Mouse (Mus musculus): ENCODE results near the gene Sema7a. TPM values are rescaled to one million over a fixed set of nuclear protein-coding genes. Genes with fewer than 3 reads are reported as not detected.

Sema7a gene
- polyA plus RNA-seq, 1 experiment from 2014 or later: 6.9 TPM

DNA sequence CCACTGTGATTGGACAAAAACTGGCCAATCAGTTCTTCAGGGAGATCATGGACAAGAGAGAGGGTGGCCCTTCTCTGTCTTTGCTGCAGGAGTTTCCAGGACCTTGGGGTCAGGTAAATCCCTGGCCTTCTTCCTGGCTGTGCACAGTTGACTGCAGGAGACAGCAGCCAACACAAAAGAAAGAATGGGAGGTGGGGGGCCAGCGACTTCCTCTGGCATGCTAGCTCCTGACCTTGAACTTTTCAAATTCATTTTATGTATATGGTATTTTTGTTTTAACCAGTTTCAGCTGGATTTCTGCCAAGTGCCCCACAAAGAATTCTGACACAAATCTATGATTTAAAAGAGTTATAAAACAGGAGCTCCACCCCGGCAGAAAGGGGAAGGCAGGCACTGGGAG is 63.4 kb downstream of the Sema7a start:
- Histone ChIP-seq H3K27me3 (replicated peaks; ENCODE audit: control insufficient read depth, insufficient read depth, low read length) (no peaks in the 10 kb centered on the region), H3K9ac (ENCODE audit: low read depth, low read length) (no peak overlapping the region), H3K4me1 (replicated peaks; ENCODE audit: control insufficient read depth, insufficient read depth, low read length) (no peaks in the 10 kb centered on the region), H3K36me3 (ENCODE audit: control insufficient read depth, insufficient read depth) (no peaks in the 10 kb centered on the region), H3K4me2 (replicated peaks; ENCODE audit: low read depth) (no peak overlapping the region), H3K4me3 (ENCODE audit: low read depth, low read length) (no peak overlapping the region), H3K9me3 (ENCODE audit: control insufficient read depth) (no peaks in the 10 kb centered on the region), H3K27ac (ENCODE audit: low read depth, low read length) (no peak overlapping the region)
- WGBS: 6% methylated on average over 2 of the region's 2 CpGs
- ATAC-seq: no peak
- TF ChIP-seq CTCF (IDR thresholded peaks at IDR 0.05; ENCODE audit: low read depth): no peak

- no peak for TF ChIP-seq CTCF (IDR thresholded peaks at IDR 0.05; ENCODE audit: low read depth)
- no peak for ATAC-seq
- Histone ChIP-seq H3K27ac (ENCODE audit: low read depth, low read length) (no peak within 1 kb of the TSS), H3K27me3 (replicated peaks; ENCODE audit: control insufficient read depth, insufficient read depth, low read length) (no peaks in the 10 kb centered on the region), H3K9ac (ENCODE audit: low read depth, low read length) (no peak within 1 kb of the TSS), H3K9me3 (ENCODE audit: control insufficient read depth) (no peaks in the 10 kb centered on the region), H3K4me3 (ENCODE audit: low read depth, low read length) (no peak within 1 kb of the TSS), H3K4me1 (replicated peaks; ENCODE audit: control insufficient read depth, insufficient read depth, low read length) (no peaks in the 10 kb centered on the region), H3K4me2 (replicated peaks; ENCODE audit: low read depth) (no peak within 1 kb of the TSS), H3K36me3 (ENCODE audit: control insufficient read depth, insufficient read depth) (no peaks in the 10 kb centered on the region)
- WGBS: 82% methylated on average over 16 of the region's 16 CpGs
Measured at GRCm38 (mm10) chr9:58005753-58006461, 66.0 kb downstream of the Sema7a start, which contains the start of gene Cyp11a1. Cyp11a1 (plus strand) TSS chr9:58006411.

- no peak for ATAC-seq
- no peaks in the 10 kb centered on the region for H3K27me3 ChIP-seq (replicated peaks; ENCODE audit: control insufficient read depth, insufficient read depth, low read length)
- no peaks in the 10 kb centered on the region for H3K4me1 ChIP-seq (replicated peaks; ENCODE audit: control insufficient read depth, insufficient read depth, low read length)
- no peak overlapping the region for H3K9ac ChIP-seq (ENCODE audit: low read depth, low read length)
- no peak overlapping the region for H3K4me3 ChIP-seq (ENCODE audit: low read depth, low read length)
- H3K27ac ChIP-seq (ENCODE audit: low read depth, low read length): no peak overlapping the region
- no peaks in the 10 kb centered on the region for H3K36me3 ChIP-seq (ENCODE audit: control insufficient read depth, insufficient read depth)
- 76% methylated on average over 12 of the region's 12 CpGs for WGBS
- no peak for TF ChIP-seq CTCF (IDR thresholded peaks at IDR 0.05; ENCODE audit: low read depth)
- H3K4me2 ChIP-seq (replicated peaks; ENCODE audit: low read depth): no peak overlapping the region
- H3K9me3 ChIP-seq (ENCODE audit: control insufficient read depth): no peaks in the 10 kb centered on the region
Measured at GRCm38 (mm10) chr9:58008336-58009014, 68.6 kb downstream of the Sema7a start.

DNA sequence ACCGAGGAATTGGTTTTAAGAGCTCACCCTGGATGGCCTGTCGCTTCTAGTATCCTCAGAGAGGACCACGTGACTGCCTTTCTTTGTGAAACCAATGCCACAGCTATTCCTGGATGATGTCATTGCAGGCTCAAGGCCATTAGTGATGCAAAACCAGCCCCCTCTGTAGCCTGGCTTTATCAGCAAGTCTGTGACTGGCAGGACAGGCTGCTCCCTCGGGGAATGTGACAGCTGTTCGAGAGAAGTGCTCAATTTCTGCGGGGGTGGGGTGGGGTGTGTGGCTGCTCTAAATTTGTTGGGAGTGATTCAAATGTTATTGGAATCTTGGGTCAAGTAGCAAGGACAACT is 69.1 kb downstream of the Sema7a start:
- Histone ChIP-seq H3K9me3 (ENCODE audit: control insufficient read depth) (no peaks in the 10 kb centered on the region), H3K9ac (ENCODE audit: low read depth, low read length) (no peak overlapping the region), H3K27ac (ENCODE audit: low read depth, low read length) (no peak overlapping the region), H3K4me2 (replicated peaks; ENCODE audit: low read depth) (no peak overlapping the region), H3K36me3 (ENCODE audit: control insufficient read depth, insufficient read depth) (no peaks in the 10 kb centered on the region), H3K4me1 (replicated peaks; ENCODE audit: control insufficient read depth, insufficient read depth, low read length) (no peaks in the 10 kb centered on the region), H3K27me3 (replicated peaks; ENCODE audit: control insufficient read depth, insufficient read depth, low read length) (no peaks in the 10 kb centered on the region), H3K4me3 (ENCODE audit: low read depth, low read length) (no peak overlapping the region)
- TF ChIP-seq CTCF (IDR thresholded peaks at IDR 0.05; ENCODE audit: low read depth): no peak
- no peak for ATAC-seq
- 15% methylated on average over 6 of the region's 6 CpGs for WGBS

DNA sequence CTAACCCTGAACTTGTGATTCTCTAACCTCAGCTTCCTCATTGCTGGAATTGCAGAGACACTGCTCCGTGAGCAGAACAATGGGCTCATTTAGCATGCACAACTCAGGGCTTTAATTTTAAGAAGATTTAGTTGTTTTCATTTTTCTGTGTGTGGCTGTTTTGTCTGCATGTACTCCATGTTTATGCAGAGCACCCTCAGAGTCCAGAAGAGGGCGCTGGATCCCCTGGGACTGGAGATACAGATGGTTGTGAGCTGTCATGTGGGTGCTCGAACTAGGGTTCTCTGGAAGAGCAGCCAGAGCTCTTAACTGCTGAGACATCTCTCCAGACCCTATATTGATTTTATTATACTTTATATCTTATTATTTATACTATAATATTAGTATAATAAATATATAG is 69.7 kb downstream of the Sema7a start:
- H3K36me3 ChIP-seq (ENCODE audit: control insufficient read depth, insufficient read depth): no peaks in the 10 kb centered on the region

DNA sequence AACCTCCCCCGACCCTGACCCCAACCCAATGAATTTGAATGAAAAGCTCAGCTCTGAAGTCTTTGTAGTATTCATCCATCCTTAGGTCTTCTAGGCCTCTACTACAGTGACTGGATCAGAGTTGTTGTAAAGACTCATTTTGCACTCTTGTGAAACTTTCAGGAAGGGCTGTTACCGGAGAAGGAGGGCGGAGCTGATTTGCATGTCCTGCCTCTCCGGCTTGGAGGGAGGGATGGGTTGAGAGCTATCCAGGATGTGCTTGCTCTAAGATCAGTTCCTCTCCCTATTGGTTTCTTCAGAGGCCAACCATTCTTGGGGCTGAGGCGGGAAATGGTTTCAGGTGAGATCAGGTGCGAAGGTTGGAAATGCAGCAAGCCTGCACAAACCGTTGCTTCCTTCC is 71.1 kb downstream of the Sema7a start:
- no peaks in the 10 kb centered on the region for H3K9me3 ChIP-seq (ENCODE audit: control insufficient read depth)
- H3K9ac ChIP-seq (ENCODE audit: low read depth, low read length): no peak overlapping the region
- no peak overlapping the region for H3K27ac ChIP-seq (ENCODE audit: low read depth, low read length)
- H3K4me1 ChIP-seq (replicated peaks; ENCODE audit: control insufficient read depth, insufficient read depth, low read length): no peaks in the 10 kb centered on the region
- whole genome bisulfite sequencing: 32% methylated on average over 7 of the region's 7 CpGs
- no peak overlapping the region for H3K4me2 ChIP-seq (replicated peaks; ENCODE audit: low read depth)
- no peaks in the 10 kb centered on the region for H3K36me3 ChIP-seq (ENCODE audit: control insufficient read depth, insufficient read depth)
- no peak for TF ChIP-seq CTCF (IDR thresholded peaks at IDR 0.05; ENCODE audit: low read depth)
- H3K27me3 ChIP-seq (replicated peaks; ENCODE audit: control insufficient read depth, insufficient read depth, low read length): no peaks in the 10 kb centered on the region
- ATAC-seq: no peak
- no peak overlapping the region for H3K4me3 ChIP-seq (ENCODE audit: low read depth, low read length)

More for the DNA sequence above, 69.7 kb downstream of the Sema7a start:
- Histone ChIP-seq H3K9ac (ENCODE audit: low read depth, low read length) (no peak overlapping the region), H3K27me3 (replicated peaks; ENCODE audit: control insufficient read depth, insufficient read depth, low read length) (no peaks in the 10 kb centered on the region), H3K4me1 (replicated peaks; ENCODE audit: control insufficient read depth, insufficient read depth, low read length) (no peaks in the 10 kb centered on the region), H3K4me3 (ENCODE audit: low read depth, low read length) (no peak overlapping the region), H3K27ac (ENCODE audit: low read depth, low read length) (no peak overlapping the region), H3K9me3 (ENCODE audit: control insufficient read depth) (no peaks in the 10 kb centered on the region), H3K4me2 (replicated peaks; ENCODE audit: low read depth) (no peak overlapping the region)
- WGBS: 60% methylated on average over 3 of the region's 3 CpGs
- peak; percentile 36 for TF ChIP-seq CTCF (IDR thresholded peaks at IDR 0.05; ENCODE audit: low read depth)
- no peak for ATAC-seq

Measured in intestine, postnatal 0 days (tissue).